Mouse (Mus musculus) forebrain, embryonic 13.5 days (tissue): ENCODE data around the gene Sergef. TPM values are rescaled to one million over a fixed set of nuclear protein-coding genes. Genes with fewer than 3 reads are reported as not detected.
"Not testable (repeated sequence)": the region's sequence is repeated elsewhere in the genome, so short reads cannot be mapped to it uniquely, and the experiment has no call there.

Experiments
- ATAC-seq: fragments of 200-750 bp; cut with Nextera tagmentation; 2 replicates; pipeline ENCODE4 v1.8.0; 2017
- H3K27ac ChIP-seq: fragments of 300-500 bp; sonication (generic); 2 replicates; pipeline ENCODE4 v1.5.1; 2015; ENCODE audit warnings: inconsistent platforms, mild to moderate bottlenecking, moderate library complexity
- H3K27me3 ChIP-seq: fragments of 300-500 bp; sonication (generic); 2 replicates; pipeline ENCODE4 v1.6.1; 2015; ENCODE audit warnings: mild to moderate bottlenecking, inconsistent platforms
- H3K36me3 ChIP-seq: fragments of 300-500 bp; sonication (generic); 2 replicates; pipeline ENCODE4 v1.6.1; 2015; ENCODE audit warnings: mild to moderate bottlenecking, inconsistent platforms; ENCODE audit not compliant: poor library complexity, severe bottlenecking
- H3K4me1 ChIP-seq: fragments of 300-500 bp; sonication (generic); 2 replicates; pipeline ENCODE4 v1.6.1; 2015; ENCODE audit warnings: inconsistent platforms
- H3K4me2 ChIP-seq: fragments of 300-500 bp; sonication (generic); 2 replicates; pipeline ENCODE4 v1.6.1; 2015; ENCODE audit warnings: inconsistent platforms, mild to moderate bottlenecking, moderate library complexity
- H3K4me3 ChIP-seq: fragments of 300-500 bp; sonication (generic); 2 replicates; pipeline ENCODE4 v1.5.1; 2015; ENCODE audit warnings: mild to moderate bottlenecking, inconsistent platforms
- H3K9ac ChIP-seq: fragments of 300-500 bp; sonication (generic); 2 replicates; pipeline ENCODE4 v1.6.1; 2015; ENCODE audit warnings: mild to moderate bottlenecking, inconsistent platforms
- H3K9me3 ChIP-seq: fragments of 300-500 bp; sonication (generic); replicated peaks from 2 replicates; pipeline ENCODE4 v1.6.1; 2016; ENCODE audit warnings: inconsistent platforms
- WGBS: fragments of 180-500 bp; shearing (Covaris S2); methylation state at CpG from one replicate; pipeline ENCODE4 v1.1.7; 2015; 5-methylcytosine and 5-hydroxymethylcytosine counted together
- polyA plus RNA-seq: library from polyadenylated mRNA; unstranded; fragments of >200 nt; fragmentation: Nextera tagmentation; extraction: Ambion mirVana; gene quantifications from 2 replicates; pipeline ENCODE4 v1.2.1, GENCODE M21; 2015

The Sergef gene
- polyA plus RNA-seq, 1 experiment from 2014 or later: 25.0 TPM

GRCm38 (mm10) chr7:46650231-46650630 is 10.6 kb upstream of the Sergef start:
- H3K27me3 ChIP-seq, H3K9me3 ChIP-seq, H3K27ac ChIP-seq, ATAC-seq, H3K36me3 ChIP-seq, H3K4me2 ChIP-seq, H3K4me3 ChIP-seq, H3K4me1 ChIP-seq, H3K9ac ChIP-seq: not testable (repeated sequence)
- 51% methylated on average over 5 of the region's 5 CpGs for WGBS

- Histone ChIP-seq H3K4me2 (no peak overlapping the region), H3K9me3 (no peaks in the 10 kb centered on the region), H3K36me3 (no peaks in the 10 kb centered on the region), H3K4me1 (no peaks in the 10 kb centered on the region), H3K9ac (no peak overlapping the region), H3K27ac (no peak overlapping the region), H3K27me3 (peaks cover 4% of the 10 kb centered on the region; the same call in 1 of the 2 replicates), H3K4me3 (no peak overlapping the region)
- no peak for ATAC-seq
- 68% methylated on average over 4 of the region's 4 CpGs for WGBS
These were observed 9.0 kb upstream of the Sergef start for GRCm38 (mm10) chr7:46648431-46649140.

DNA sequence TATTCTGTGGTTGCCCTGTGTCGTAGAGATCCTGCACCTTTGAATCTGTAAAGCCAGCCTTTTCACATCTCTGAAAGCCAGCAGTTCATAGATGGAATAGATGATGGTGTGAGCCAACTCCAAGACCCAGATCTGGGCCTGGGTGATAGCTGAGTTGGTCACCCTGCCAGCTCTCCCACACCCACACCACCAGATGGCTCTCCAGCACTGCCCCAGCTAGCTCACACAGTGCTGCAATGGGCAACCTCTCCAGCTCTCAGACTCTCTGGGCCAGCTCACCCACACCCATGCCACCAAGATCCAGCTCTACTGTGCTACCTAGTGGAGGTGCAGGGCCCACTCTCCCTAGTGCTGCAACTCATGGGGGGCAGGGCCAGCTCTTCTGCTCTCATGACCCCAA is 3.6 kb upstream of the Sergef start:
- peaks cover 13% of the 10 kb centered on the region; the same call in 1 of the 2 replicates for H3K27me3 ChIP-seq
- 92% methylated on average over 1 of the region's 1 CpGs for WGBS
- H3K4me1 ChIP-seq: peaks cover 18% of the 10 kb centered on the region
- no peaks in the 10 kb centered on the region for H3K36me3 ChIP-seq
- no peaks in the 10 kb centered on the region for H3K9me3 ChIP-seq
- H3K4me3 ChIP-seq: no peak overlapping the region
- ATAC-seq: no peak
- no peak overlapping the region for H3K27ac ChIP-seq
- no peak overlapping the region for H3K9ac ChIP-seq
- H3K4me2 ChIP-seq: no peak overlapping the region

GRCm38 (mm10) chr7:46640062-46640461 is 455 bp upstream of the Sergef start:
- ATAC-seq: no peak; the same call in 1 of the 2 replicates

DNA sequence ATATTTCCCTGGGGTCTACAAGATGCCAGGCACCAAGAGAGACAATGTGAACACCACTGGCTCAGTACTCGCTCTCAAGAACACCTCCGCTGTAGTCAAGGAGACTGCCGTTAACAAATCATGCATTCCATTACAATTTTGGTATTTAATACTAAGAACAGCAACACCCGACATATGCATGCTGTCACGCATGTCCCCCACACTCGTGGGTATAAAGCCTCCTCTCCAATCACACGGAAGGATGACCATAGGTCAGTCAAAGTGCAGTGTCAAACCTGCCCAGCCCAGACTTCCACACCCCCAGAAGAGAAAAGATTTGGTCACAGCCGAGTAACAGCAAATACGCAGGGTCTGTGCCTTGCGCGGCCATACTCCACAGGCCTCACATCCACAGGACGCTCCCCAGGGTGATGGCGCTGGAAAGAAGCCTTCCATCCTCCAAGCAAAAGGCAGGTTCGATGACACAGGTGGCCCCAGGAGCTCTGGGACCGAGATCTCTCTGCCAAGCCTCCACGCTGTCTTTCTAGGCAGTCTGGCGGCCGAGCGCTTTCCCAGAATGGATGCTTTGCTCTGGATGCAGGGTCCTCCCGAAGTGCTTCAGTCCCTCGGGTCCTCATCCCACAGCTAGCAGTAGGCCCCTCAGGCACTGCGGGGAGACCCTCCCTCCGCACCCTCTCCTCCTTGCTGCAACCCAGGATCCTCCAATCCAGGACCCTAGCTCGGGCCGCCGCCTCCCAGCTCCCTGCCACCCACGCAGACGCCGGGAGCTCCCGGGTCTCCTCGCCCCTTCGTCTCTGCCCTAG is 517 bp downstream of the Sergef start:
- peaks cover 8% of the 10 kb centered on the region; the same call in 1 of the 2 replicates for H3K36me3 ChIP-seq
- H3K27me3 ChIP-seq: peaks cover 9% of the 10 kb centered on the region; the same call in 1 of the 2 replicates
- 8% methylated on average over 32 of the region's 32 CpGs for WGBS
- peak overlapping the region; percentile 81 for H3K27ac ChIP-seq
- H3K9me3 ChIP-seq: no peaks in the 10 kb centered on the region
- peaks cover 26% of the 10 kb centered on the region for H3K4me1 ChIP-seq
- H3K4me3 ChIP-seq: peak overlapping the region; percentile 63
- peak overlapping the region; percentile 80 for H3K9ac ChIP-seq
- peak; percentile 39 for ATAC-seq
- H3K4me2 ChIP-seq: peak overlapping the region; percentile 82

More at GRCm38 (mm10) chr7:46640062-46640461, 455 bp upstream of the Sergef start:
- peak overlapping the region; percentile 63 for H3K4me3 ChIP-seq
- H3K9ac ChIP-seq: peak overlapping the region; percentile 80
- peak overlapping the region; percentile 82 for H3K4me2 ChIP-seq
- peaks cover 9% of the 10 kb centered on the region; the same call in 1 of the 2 replicates for H3K27me3 ChIP-seq
- H3K27ac ChIP-seq: peak overlapping the region; percentile 81; the same call in 1 of the 2 replicates
- no peaks in the 10 kb centered on the region for H3K9me3 ChIP-seq
- no peaks in the 10 kb centered on the region; the same call in 1 of the 2 replicates for H3K36me3 ChIP-seq
- WGBS: 14% methylated on average over 17 of the region's 17 CpGs
- peaks cover 26% of the 10 kb centered on the region for H3K4me1 ChIP-seq

GRCm38 (mm10) chr7:46628375-46628975 is 11.1 kb downstream of the Sergef start:
- H3K4me3 ChIP-seq: no peak overlapping the region
- H3K4me1 ChIP-seq: no peaks in the 10 kb centered on the region
- ATAC-seq: no peak
- no peaks in the 10 kb centered on the region for H3K9me3 ChIP-seq
- H3K27me3 ChIP-seq: no peaks in the 10 kb centered on the region
- no peak overlapping the region for H3K27ac ChIP-seq
- WGBS: 36% methylated on average over 8 of the region's 8 CpGs
- H3K36me3 ChIP-seq: peaks cover 47% of the 10 kb centered on the region
- H3K9ac ChIP-seq: no peak overlapping the region
- H3K4me2 ChIP-seq: no peak overlapping the region

GRCm38 (mm10) chr7:46623979-46624378 is 15.6 kb downstream of the Sergef start:
- Histone ChIP-seq H3K4me1 (no peaks in the 10 kb centered on the region), H3K9me3 (no peaks in the 10 kb centered on the region), H3K9ac (no peak overlapping the region), H3K27me3 (no peaks in the 10 kb centered on the region), H3K36me3 (peaks cover 45% of the 10 kb centered on the region), H3K4me3 (no peak overlapping the region), H3K4me2 (no peak overlapping the region), H3K27ac (no peak overlapping the region; the same call in 1 of the 2 replicates)
- no peak for ATAC-seq
- WGBS: 28% methylated on average over 2 of the region's 3 CpGs

- H3K36me3 ChIP-seq: peaks cover 40% of the 10 kb centered on the region
- H3K4me2 ChIP-seq: no peak overlapping the region
- H3K9me3 ChIP-seq: no peaks in the 10 kb centered on the region
- ATAC-seq: no peak
- H3K4me3 ChIP-seq: no peak overlapping the region
- no peaks in the 10 kb centered on the region for H3K27me3 ChIP-seq
- no peak overlapping the region for H3K27ac ChIP-seq
- no peaks in the 10 kb centered on the region for H3K4me1 ChIP-seq
- 93% methylated on average over 23 of the region's 23 CpGs for WGBS
- H3K9ac ChIP-seq: no peak overlapping the region
These were observed 21.0 kb downstream of the Sergef start for GRCm38 (mm10) chr7:46618416-46619110.

GRCm38 (mm10) chr7:46616429-46617005 is 23.1 kb downstream of the Sergef start:
- H3K36me3 ChIP-seq: peaks cover 43% of the 10 kb centered on the region
- no peaks in the 10 kb centered on the region for H3K9me3 ChIP-seq
- H3K9ac ChIP-seq: no peak overlapping the region
- 94% methylated on average over 7 of the region's 7 CpGs for WGBS
- peaks cover 7% of the 10 kb centered on the region; the same call in 1 of the 2 replicates for H3K4me1 ChIP-seq
- H3K27ac ChIP-seq: no peak overlapping the region
- H3K4me3 ChIP-seq: no peak overlapping the region
- no peak overlapping the region for H3K4me2 ChIP-seq
- ATAC-seq: no peak
- H3K27me3 ChIP-seq: no peaks in the 10 kb centered on the region

DNA sequence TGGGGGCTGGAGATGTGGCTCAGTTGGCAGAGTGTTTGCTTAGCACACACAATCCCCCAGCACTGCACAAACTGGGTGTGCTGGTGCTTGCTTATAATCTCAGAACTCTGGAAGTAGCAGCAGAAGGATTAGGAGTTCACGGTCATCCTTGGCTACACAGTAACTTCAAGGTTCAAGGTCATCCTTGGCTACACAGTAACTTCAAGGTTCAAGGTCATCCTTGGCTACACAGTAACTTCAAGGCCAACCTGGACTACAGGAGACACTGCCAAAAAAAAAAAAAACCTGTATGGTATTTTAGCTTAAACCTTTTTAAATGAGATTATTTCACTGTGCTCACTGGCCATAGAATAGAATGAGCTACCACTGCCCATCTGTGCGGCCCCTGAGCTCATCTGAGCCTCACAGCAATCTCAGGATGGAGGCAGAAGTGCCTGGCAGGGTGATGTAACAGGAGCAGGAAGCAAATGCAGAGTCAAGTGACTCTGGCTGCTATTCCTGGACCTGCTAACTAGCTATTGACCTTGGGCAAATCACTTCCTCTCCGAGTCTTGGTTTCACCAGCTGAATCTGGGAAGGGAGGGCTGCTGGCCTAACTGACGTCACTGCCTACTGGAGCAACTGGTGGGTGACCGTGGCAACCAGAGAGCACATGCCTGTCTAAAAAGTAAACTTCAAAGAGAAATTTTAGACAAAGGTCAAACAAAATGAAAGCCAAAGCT is 24.2 kb downstream of the Sergef start:
- Histone ChIP-seq H3K9ac (no peak overlapping the region), H3K4me3 (no peak overlapping the region), H3K4me1 (peaks cover 7% of the 10 kb centered on the region; the same call in 1 of the 2 replicates), H3K27ac (no peak overlapping the region), H3K27me3 (no peaks in the 10 kb centered on the region), H3K4me2 (no peak overlapping the region), H3K9me3 (no peaks in the 10 kb centered on the region), H3K36me3 (peaks cover 33% of the 10 kb centered on the region)
- ATAC-seq: no peak
- 80% methylated on average over 5 of the region's 5 CpGs for WGBS

DNA sequence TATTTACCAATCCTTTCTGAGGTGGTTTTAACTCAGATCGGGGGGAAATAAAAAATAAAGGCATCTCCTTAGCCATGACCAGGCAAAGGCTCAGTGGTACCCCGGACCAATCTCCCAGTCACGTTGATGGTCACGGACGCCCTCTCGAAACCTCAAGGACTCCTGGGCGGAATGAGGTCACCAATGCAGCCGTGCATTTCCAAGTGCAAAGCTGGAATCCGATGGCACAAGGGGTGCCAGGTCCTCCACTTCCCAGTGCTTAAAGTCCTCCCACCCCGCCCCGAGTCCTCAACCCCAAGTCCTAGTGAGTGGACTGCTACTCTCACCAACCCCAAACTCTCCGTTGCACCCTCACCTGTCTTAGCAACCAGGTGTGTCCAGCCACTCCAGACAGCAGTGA is 25.3 kb downstream of the Sergef start:
- Histone ChIP-seq H3K36me3 (peaks cover 23% of the 10 kb centered on the region; the same call in 1 of the 2 replicates), H3K27ac (no peak overlapping the region), H3K4me3 (no peak overlapping the region), H3K9me3 (no peaks in the 10 kb centered on the region), H3K4me2 (no peak overlapping the region), H3K9ac (no peak overlapping the region), H3K27me3 (no peaks in the 10 kb centered on the region), H3K4me1 (peaks cover 7% of the 10 kb centered on the region; the same call in 1 of the 2 replicates)
- no peak for ATAC-seq
- 95% methylated on average over 12 of the region's 12 CpGs for WGBS
